Mouse (Mus musculus) neural tube, embryonic 14.5 days (tissue): ENCODE data around the gene Tmem206. TPM values are rescaled to one million over a fixed set of nuclear protein-coding genes. Genes with fewer than 3 reads are reported as not detected.
A peak's percentile ranks its signal among the peaks of the same experiment; 100 is the strongest.

Experiments used
- ATAC-seq: fragments of 200-750 bp; cut with Nextera tagmentation; 2 replicates; pipeline ENCODE4 v1.8.0; 2017; ENCODE audit warnings: low read depth, mild to moderate bottlenecking, moderate TSS enrichment, moderate library complexity
- H3K27ac ChIP-seq: fragments of 300-500 bp; sonication (generic); 2 replicates; pipeline ENCODE4 v1.5.1; 2014; ENCODE audit warnings: low read depth, mild to moderate bottlenecking, control low read depth, low read length, moderate library complexity, mixed read lengths
- H3K27me3 ChIP-seq: fragments of 300-500 bp; sonication (generic); 2 replicates; pipeline ENCODE4 v1.6.1; 2014; ENCODE audit warnings: low read length; ENCODE audit not compliant: control insufficient read depth, insufficient read depth
- H3K36me3 ChIP-seq: fragments of 300-500 bp; sonication (generic); 2 replicates; pipeline ENCODE4 v1.6.1; 2014; ENCODE audit warnings: low read length, mixed read lengths; ENCODE audit not compliant: control insufficient read depth, insufficient read depth
- H3K4me1 ChIP-seq: fragments of 300-500 bp; sonication (generic); 2 replicates; pipeline ENCODE4 v1.6.1; 2014; ENCODE audit warnings: low read length; ENCODE audit not compliant: control insufficient read depth, insufficient read depth
- H3K4me2 ChIP-seq: fragments of 300-500 bp; sonication (generic); 2 replicates; pipeline ENCODE4 v1.6.1; 2014; ENCODE audit warnings: mild to moderate bottlenecking, low read depth, low read length, control low read depth
- H3K4me3 ChIP-seq: fragments of 300-500 bp; sonication (generic); 2 replicates; pipeline ENCODE4 v1.5.1; 2014; ENCODE audit warnings: low read depth, low read length, control low read depth, mixed read lengths
- H3K9ac ChIP-seq: fragments of 300-500 bp; sonication (generic); replicated peaks from 2 replicates; pipeline ENCODE4 v1.6.1; 2014; ENCODE audit warnings: low read depth, mild to moderate bottlenecking, control low read depth, low read length, mixed read lengths
- H3K9me3 ChIP-seq: fragments of 300-500 bp; sonication (generic); 2 replicates; pipeline ENCODE4 v1.6.1; 2016; ENCODE audit warnings: low read length; ENCODE audit not compliant: control insufficient read depth
- WGBS: fragments of 180-500 bp; shearing (Covaris S2); extraction: QIAGEN DNeasy Blood & Tissue Kit; methylation state at CpG from one replicate; pipeline ENCODE4 v1.1.7; 2014; 5-methylcytosine and 5-hydroxymethylcytosine counted together
- polyA plus RNA-seq: library from polyadenylated mRNA; unstranded; fragments of >200 nt; fragmentation: Nextera tagmentation; extraction: Ambion mirVana; gene quantifications from 2 replicates; pipeline ENCODE4 v1.2.1, GENCODE M21; 2014

Tmem206 gene
- polyA plus RNA-seq, 1 experiment from 2014 or later, result 37.9 TPM

GRCm38 (mm10) chr1:191317591-191318196 lies 8.0 kb upstream of the Tmem206 start, which contains the start of gene Nenf:
Gene Nenf (minus strand): TSS chr1:191318194.
- no peaks in the 10 kb centered on the region for H3K27me3 ChIP-seq
- H3K9me3 ChIP-seq, result no peaks in the 10 kb centered on the region
- WGBS, result under 1% methylated on average over 52 of the region's 54 CpGs
- H3K36me3 ChIP-seq, result no peaks in the 10 kb centered on the region
- peak; percentile 84 for ATAC-seq
- 0 out of 2 replicates have a peak, but pooled peaks cover 4% of the 10 kb centered on the region for H3K4me1 ChIP-seq
- peak within 1 kb of the TSS; percentile 60 for H3K4me3 ChIP-seq
- peak within 1 kb of the TSS; percentile 71 for H3K4me2 ChIP-seq
- H3K27ac ChIP-seq, result peak within 1 kb of the TSS; percentile 45
- H3K9ac ChIP-seq, result peak within 1 kb of the TSS; percentile 88

- no peak overlapping the region for H3K4me2 ChIP-seq
- 73% methylated on average over 5 of the region's 5 CpGs for WGBS
- H3K27ac ChIP-seq, result no peak overlapping the region
- 0 out of 2 replicates have a peak, but pooled peaks cover 4% of the 10 kb centered on the region for H3K4me1 ChIP-seq
- no peaks in the 10 kb centered on the region for H3K9me3 ChIP-seq
- H3K4me3 ChIP-seq, result no peak overlapping the region
- no peak overlapping the region for H3K9ac ChIP-seq
- H3K36me3 ChIP-seq, result no peaks in the 10 kb centered on the region
- H3K27me3 ChIP-seq, result no peaks in the 10 kb centered on the region
- ATAC-seq, result no peak
These were observed 7.0 kb upstream of the Tmem206 start for GRCm38 (mm10) chr1:191318686-191319085.

- H3K27me3 ChIP-seq, result no peaks in the 10 kb centered on the region
- H3K36me3 ChIP-seq, result no peaks in the 10 kb centered on the region
- no peak overlapping the region for H3K4me2 ChIP-seq
- no peak overlapping the region for H3K4me3 ChIP-seq
- no peak overlapping the region for H3K27ac ChIP-seq
- H3K4me1 ChIP-seq, result peaks cover 18% of the 10 kb centered on the region
- no peak for ATAC-seq
- WGBS, result 85% methylated on average over 3 of the region's 3 CpGs
- H3K9me3 ChIP-seq, result no peaks in the 10 kb centered on the region
- H3K9ac ChIP-seq, result no peak overlapping the region
These were observed 2.3 kb upstream of the Tmem206 start for GRCm38 (mm10) chr1:191323381-191323780.

- 86% methylated on average over 7 of the region's 7 CpGs for WGBS
- peak overlapping the region; percentile 81 for H3K4me3 ChIP-seq
- no peaks in the 10 kb centered on the region for H3K27me3 ChIP-seq
- no peaks in the 10 kb centered on the region for H3K36me3 ChIP-seq
- H3K27ac ChIP-seq, result peak overlapping the region; percentile 56; the same call in 1 of the 2 replicates
- H3K9me3 ChIP-seq, result no peaks in the 10 kb centered on the region
- peaks cover 20% of the 10 kb centered on the region for H3K4me1 ChIP-seq
- peak overlapping the region; percentile 33; the same call in 1 of the 2 replicates for H3K9ac ChIP-seq
- peak overlapping the region; percentile 33; the same call in 1 of the 2 replicates for H3K4me2 ChIP-seq
- ATAC-seq, result peak; percentile 12; the same call in 1 of the 2 replicates
These were observed 750 bp upstream of the Tmem206 start for GRCm38 (mm10) chr1:191324733-191325590.

- no peaks in the 10 kb centered on the region for H3K27me3 ChIP-seq
- WGBS, result 1% methylated on average over 35 of the region's 35 CpGs
- peak; percentile 71 for ATAC-seq
- no peaks in the 10 kb centered on the region for H3K36me3 ChIP-seq
- peak overlapping the region; percentile 81 for H3K4me3 ChIP-seq
- peak overlapping the region; percentile 84 for H3K4me2 ChIP-seq
- peak overlapping the region; percentile 92 for H3K9ac ChIP-seq
- H3K27ac ChIP-seq, result peak overlapping the region; percentile 88
- peaks cover 20% of the 10 kb centered on the region for H3K4me1 ChIP-seq
- H3K9me3 ChIP-seq, result no peaks in the 10 kb centered on the region
These were observed 646 bp downstream of the Tmem206 start for GRCm38 (mm10) chr1:191326233-191326882.

- H3K9me3 ChIP-seq, result no peaks in the 10 kb centered on the region
- H3K9ac ChIP-seq, result no peak overlapping the region; the same call in 1 of the 2 replicates
- H3K4me2 ChIP-seq, result peak overlapping the region; percentile 84
- no peak overlapping the region for H3K27ac ChIP-seq
- 78% methylated on average over 8 of the region's 8 CpGs for whole genome bisulfite sequencing
- peak overlapping the region; percentile 81 for H3K4me3 ChIP-seq
- no peaks in the 10 kb centered on the region for H3K36me3 ChIP-seq
- H3K27me3 ChIP-seq, result no peaks in the 10 kb centered on the region
- ATAC-seq, result no peak
- peaks cover 20% of the 10 kb centered on the region for H3K4me1 ChIP-seq
These were observed 1.5 kb downstream of the Tmem206 start for GRCm38 (mm10) chr1:191327258-191327657.

GRCm38 (mm10) chr1:191328019-191328441 lies 2.3 kb downstream of the Tmem206 start:
- no peaks in the 10 kb centered on the region for H3K27me3 ChIP-seq
- peak overlapping the region; percentile 84; the same call in 1 of the 2 replicates for H3K4me2 ChIP-seq
- H3K9ac ChIP-seq, result peak overlapping the region; percentile 32; the same call in 1 of the 2 replicates
- 80% methylated on average over 8 of the region's 8 CpGs for WGBS
- H3K4me3 ChIP-seq, result no peak overlapping the region
- peaks cover 20% of the 10 kb centered on the region for H3K4me1 ChIP-seq
- ATAC-seq, result no peak
- H3K36me3 ChIP-seq, result no peaks in the 10 kb centered on the region
- H3K27ac ChIP-seq, result no peak overlapping the region
- no peaks in the 10 kb centered on the region for H3K9me3 ChIP-seq

GRCm38 (mm10) chr1:191330356-191330755 lies 4.6 kb downstream of the Tmem206 start:
- H3K27me3 ChIP-seq, result no peaks in the 10 kb centered on the region
- ATAC-seq, result no peak
- H3K4me1 ChIP-seq, result peaks cover 20% of the 10 kb centered on the region
- H3K27ac ChIP-seq, result no peak overlapping the region
- H3K9me3 ChIP-seq, result no peaks in the 10 kb centered on the region
- no peak overlapping the region for H3K4me2 ChIP-seq
- no peaks in the 10 kb centered on the region for H3K36me3 ChIP-seq
- WGBS, result 88% methylated on average over 4 of the region's 4 CpGs
- no peak overlapping the region for H3K4me3 ChIP-seq
- no peak overlapping the region for H3K9ac ChIP-seq
